8 mouse cellular contexts compared by ENCODE assay signal in the genomic region with DNA sequence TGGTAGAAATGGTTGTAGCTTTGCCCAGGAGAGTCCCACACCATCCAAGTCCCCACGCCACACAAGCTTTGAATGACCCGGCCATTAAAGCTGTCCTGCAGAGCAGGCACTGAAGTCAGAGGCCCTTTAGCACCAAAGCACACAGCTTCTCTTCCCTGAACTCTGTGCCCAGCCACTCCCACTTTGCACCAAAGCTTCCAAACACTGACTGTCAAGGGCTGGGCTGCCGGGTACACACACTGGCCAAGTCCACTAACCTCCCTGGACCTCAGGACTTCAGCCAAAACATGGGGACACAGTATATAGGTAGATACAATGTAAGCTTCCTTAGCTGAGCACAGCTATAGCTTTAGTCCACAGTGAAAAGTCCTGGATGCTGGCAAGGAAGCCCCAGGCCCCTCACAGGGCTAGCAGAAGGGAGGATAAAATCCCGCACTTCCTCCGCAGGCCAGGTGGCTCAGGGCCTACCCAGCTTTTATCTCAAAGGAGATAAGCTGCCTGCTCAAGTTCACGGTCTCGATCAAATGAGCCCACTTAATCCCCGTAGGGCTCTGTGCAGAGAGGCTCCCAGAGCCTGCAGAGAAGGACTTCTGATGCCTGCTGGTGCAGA. TPM values are rescaled to one million over a fixed set of nuclear protein-coding genes. Genes with fewer than 3 reads are reported as not detected.
A peak's percentile ranks its signal among the peaks of the same experiment; 100 is the strongest.
DNase-seq lines count a peak whose midpoint lies in the region; TF ChIP-seq lines count a peak whose summit lies in the region.

No protein-coding gene starts in this region.

- peak; percentile 52 to 54; a peak in 3 of 4 replicates for TF ChIP-seq EP300 in MEL (IDR thresholded peaks at IDR 0.05; ENCODE audit: low read depth in 1 of 2, low read length in 2 of 2)

- peak; percentile 52 to 56 for DNase-seq in cerebellum, postnatal 10 days
- DNase-seq in cerebellum, adult 11 months: no peak
- peak; percentile 39 for DNase-seq in MEL (ENCODE audit: low read depth, low spot score)
- DNase-seq in hindbrain, embryonic 10.5 days (ENCODE audit: low spot score): no peak
- DNase-seq in midbrain, embryonic 10.5 days (ENCODE audit: low spot score): no peak
- DNase-seq in layer of hippocampus, adult 8-10 months (ENCODE audit: low spot score in 2 of 2): no peak
- DNase-seq in layer of hippocampus, postnatal 36 days: no peak
- no peak for DNase-seq in left cerebral cortex, postnatal 10 days (ENCODE audit: extremely low spot score in 1 of 2, low spot score in 2 of 2)

- no peak for TF ChIP-seq POLR2A in MEL (IDR thresholded peaks at IDR 0.05; ENCODE audit: control insufficient read depth in 1 of 2, insufficient read depth in 1 of 2, low read depth in 1 of 2, low read length in 2 of 2, poor library complexity in 1 of 2)

- intact Hi-C loops in left cerebral cortex, postnatal 10 days (cut with DNase I): no loop called here

- H3K27ac ChIP-seq in MEL (ENCODE audit: control insufficient read depth, low read depth, low read length): peak overlapping the region; percentile 7; the same call in 1 of the 2 replicates
- H3K27ac ChIP-seq in hindbrain, embryonic 10.5 days: peak overlapping the region; percentile 67; the same call in 1 of the 2 replicates
- H3K27ac ChIP-seq in midbrain, embryonic 10.5 days (replicated peaks): peak overlapping the region; percentile 67

- H3K9me3 ChIP-seq in MEL (replicated peaks; ENCODE audit: insufficient read depth, low read length): no peaks in the 10 kb centered on the region
- H3K9me3 ChIP-seq in hindbrain, embryonic 10.5 days: no peaks in the 10 kb centered on the region
- no peaks in the 10 kb centered on the region for H3K9me3 ChIP-seq in midbrain, embryonic 10.5 days (replicated peaks)

- peaks cover 0 to 34% of the 10 kb centered on the region in 2 experiments; a peak in 2 of 4 replicates for H3K36me3 ChIP-seq in MEL (ENCODE audit: control insufficient read depth in 1 of 2, insufficient read depth in 2 of 2, low read length in 2 of 2)
- H3K36me3 ChIP-seq in hindbrain, embryonic 10.5 days: peaks cover 4% of the 10 kb centered on the region
- H3K36me3 ChIP-seq in midbrain, embryonic 10.5 days: peaks cover 12% of the 10 kb centered on the region; the same call in 1 of the 2 replicates

- H3K9ac ChIP-seq in MEL (ENCODE audit: control insufficient read depth, low read depth, low read length, poor library complexity, severe bottlenecking): no peak overlapping the region

- WGBS in hindbrain, embryonic 10.5 days: 43% methylated on average over 8 of the region's 8 CpGs
- WGBS in midbrain, embryonic 10.5 days: 29% methylated on average over 8 of the region's 8 CpGs

- H3K79me2 ChIP-seq in MEL (ENCODE audit: control insufficient read depth, insufficient read depth, low read length, poor library complexity): peaks cover 27% of the 10 kb centered on the region

- no peaks in the 10 kb centered on the region for H3K27me3 ChIP-seq in MEL (ENCODE audit: control insufficient read depth in 1 of 2, insufficient read depth in 2 of 2, low read length in 2 of 2)
- H3K27me3 ChIP-seq in hindbrain, embryonic 10.5 days (ENCODE audit: insufficient read depth, poor library complexity, severe bottlenecking): no peaks in the 10 kb centered on the region
- no peaks in the 10 kb centered on the region for H3K27me3 ChIP-seq in midbrain, embryonic 10.5 days (ENCODE audit: low read depth, poor library complexity, severe bottlenecking)

- H3K4me3 ChIP-seq in MEL (ENCODE audit: control insufficient read depth in 1 of 2, insufficient read depth in 1 of 2, low read depth in 2 of 2, low read length in 2 of 2): no peak overlapping the region
- H3K4me3 ChIP-seq in hindbrain, embryonic 10.5 days: no peak overlapping the region
- peak overlapping the region; percentile 11; the same call in 1 of the 2 replicates for H3K4me3 ChIP-seq in midbrain, embryonic 10.5 days

- no peak for TF ChIP-seq RAD21 in MEL (IDR thresholded peaks at IDR 0.05; ENCODE audit: low read depth, low read length)

- H3K4me1 ChIP-seq in MEL (ENCODE audit: control insufficient read depth in 1 of 2, insufficient read depth in 2 of 2, low read length in 2 of 2): peaks cover 11 to 34% of the 10 kb centered on the region in 2 experiments; a peak in 3 of 4 replicates
- peaks cover 92% of the 10 kb centered on the region for H3K4me1 ChIP-seq in hindbrain, embryonic 10.5 days (replicated peaks)
- peaks cover 87% of the 10 kb centered on the region for H3K4me1 ChIP-seq in midbrain, embryonic 10.5 days

- TF ChIP-seq CTCF in MEL (IDR thresholded peaks at IDR 0.05 in 2 of 3, conservative IDR thresholded peaks at IDR 0.05 in 1 of 3; ENCODE audit: control insufficient read depth in 1 of 3, insufficient read depth in 1 of 3, low read depth in 2 of 3, low read length in 3 of 3, poor library complexity in 1 of 3, severe bottlenecking in 1 of 3): no peak

TF ChIP-seq in MEL, 35 proteins besides CTCF, POLR2A, EP300 and RAD21:
- TF ChIP-seq MYB (IDR thresholded peaks at IDR 0.05; ENCODE audit: low read depth, low read length) (no peak), TCF12 (IDR thresholded peaks at IDR 0.05; ENCODE audit: low read depth, low read length) (peak; percentile 76), GATA1 (IDR thresholded peaks at IDR 0.05; ENCODE audit: low read depth, low read length) (peak; percentile 79), RCOR1 (IDR thresholded peaks at IDR 0.05; ENCODE audit: low read depth, low read length) (peak; percentile 61; the same call in 1 of the 2 replicates), ETS1 (IDR thresholded peaks at IDR 0.05; ENCODE audit: low read depth, low read length) (peak; percentile 57; the same call in 1 of the 2 replicates), TBP (IDR thresholded peaks at IDR 0.05; ENCODE audit: low read depth, low read length) (no peak)

RNA-seq across cellular contexts. Expression of a gene that starts 15.5 kb away (rescaled TPM):
- 5.0 and 7.7 TPM in 2 replicates for total RNA-seq in MEL (2012; rRNA removed)
- polyA plus RNA-seq in MEL (2012; ENCODE audit: insufficient read depth in 1 of 2, insufficient read length in 2 of 2, low read depth in 1 of 2, low replicate concordance in 2 of 2, missing spikeins in 1 of 2): 10 to 100 TPM in 1 of 2 experiments, not detected in 1; 46.8 TPM
- 18.1 and 19.7 TPM in 2 replicates for polyA plus RNA-seq in hindbrain, embryonic 10.5 days (2016; fragmentation: Nextera tagmentation; extraction: Ambion mirVana)
- 16.2 and 19.1 TPM in 2 replicates for polyA plus RNA-seq in midbrain, embryonic 10.5 days (2016; fragmentation: Nextera tagmentation; extraction: Ambion mirVana)
- total RNA-seq in layer of hippocampus, adult 8-10 months (2022): 100 to 1,000 TPM; 246 to 324 (median 271) TPM
- 100 to 1,000 TPM; 266 to 300 TPM for total RNA-seq in layer of hippocampus, postnatal 36 days (2021)
- 100 to 1,000 TPM; 131 to 146 TPM for total RNA-seq in left cerebral cortex, postnatal 10 days (2021)

Comparison
In these comparisons a context has a peak if more than half of its experiments do, and no peak if none do; other contexts are left out.
1. DNase-seq: peak in cerebellum, postnatal 10 days (2 of 2) and MEL (single experiment); none in cerebellum, adult 11 months (single experiment), hindbrain, embryonic 10.5 days (single experiment), midbrain, embryonic 10.5 days (single experiment), layer of hippocampus, adult 8-10 months (0 of 2), layer of hippocampus, postnatal 36 days (0 of 2) and left cerebral cortex, postnatal 10 days (0 of 2).
2. H3K27ac ChIP-seq: peak in every context shown above with its lines; median percentile 67 in hindbrain, embryonic 10.5 days; 67 in midbrain, embryonic 10.5 days; 7 in MEL.
3. RNA of a gene that starts 15.5 kb away (total RNA-seq): 266 to 300 TPM in layer of hippocampus, postnatal 36 days, 246 to 324 TPM in layer of hippocampus, adult 8-10 months and 131 to 146 TPM in left cerebral cortex, postnatal 10 days; 5.0 to 7.7 TPM in MEL; every median in the first group is over 10 times any median in the second.